Mouse (Mus musculus): Measurements from ENCODE around the gene Olfr802. TPM values are rescaled to one million over a fixed set of nuclear protein-coding genes. Genes with fewer than 3 reads are reported as not detected.

Olfr802 gene
- not detected in 2 replicates for total RNA-seq (2021)
- long read RNA-seq, experiment 1: 0 reads
- long read RNA-seq, experiment 2: 0 reads

DNA sequence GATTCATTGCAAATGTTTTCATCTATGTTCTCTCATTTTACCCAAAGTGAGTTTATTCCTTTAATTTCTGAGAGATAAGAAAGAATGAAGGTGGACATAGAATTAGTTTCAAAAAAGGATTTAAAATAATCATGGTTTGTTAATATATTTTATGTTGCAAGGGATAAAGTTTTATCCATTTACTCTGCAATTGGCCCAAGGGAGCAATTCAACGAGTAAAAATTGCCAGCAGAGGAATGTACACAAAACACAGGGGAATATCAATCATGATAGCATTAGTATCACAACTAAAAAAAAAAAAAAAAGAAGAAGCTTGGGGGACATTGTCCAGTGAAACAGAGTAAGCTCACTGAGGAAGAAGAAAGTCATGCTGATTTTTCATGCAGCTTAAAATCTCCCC, at the start of gene Olfr802:
Gene Olfr802, minus strand, starts transcription at position 101 of the 400 bp plus-strand sequence.
- DNase-seq: no peak

DNA sequence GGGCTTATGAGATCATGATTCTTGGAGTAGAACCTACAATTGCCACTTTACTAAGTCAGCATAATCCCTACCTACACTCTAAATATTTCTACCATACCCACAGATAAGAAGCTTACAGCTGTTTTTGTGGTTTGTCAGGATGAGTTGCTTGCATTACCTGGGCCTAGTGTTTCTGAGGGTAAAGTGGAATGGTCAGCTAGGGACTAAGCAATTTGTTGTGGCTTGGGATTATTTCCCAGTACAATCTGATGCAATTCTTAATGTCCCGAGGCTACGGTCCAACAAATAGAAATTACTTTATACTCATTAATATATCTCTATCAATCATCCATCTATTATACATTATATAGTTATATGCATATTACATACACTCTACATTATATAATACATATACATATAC, 41.3 kb upstream of the Olfr802 start, which contains the start of gene Olfr805:
Gene Olfr805, minus strand, starts transcription at position 101 of the 400 bp plus-strand sequence.
- no peak for DNase-seq

DNA sequence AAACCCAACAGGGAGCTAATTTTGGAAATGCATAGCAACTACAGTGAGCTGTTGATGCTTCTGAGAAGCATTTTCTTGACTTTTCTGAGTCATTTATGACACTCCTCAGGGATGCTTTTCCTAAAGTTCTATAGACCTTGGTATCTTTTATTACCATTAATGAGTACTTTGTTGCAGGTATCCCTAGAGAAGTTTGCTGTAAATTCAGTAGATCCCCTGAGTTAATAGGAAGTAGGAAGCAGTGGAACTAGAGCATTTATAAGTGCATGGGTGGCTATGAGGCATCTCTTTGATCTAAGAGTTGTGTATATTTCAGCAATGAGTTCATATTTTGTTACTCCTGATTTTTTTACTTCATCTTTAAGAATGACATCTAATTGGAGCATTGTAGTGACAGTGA, 14.9 kb upstream of the Olfr802 start, which contains the start of gene Olfr804:
Gene Olfr804, plus strand, starts transcription at position 301 of the 400 bp plus-strand sequence.
- DNase-seq: no peak

DNA sequence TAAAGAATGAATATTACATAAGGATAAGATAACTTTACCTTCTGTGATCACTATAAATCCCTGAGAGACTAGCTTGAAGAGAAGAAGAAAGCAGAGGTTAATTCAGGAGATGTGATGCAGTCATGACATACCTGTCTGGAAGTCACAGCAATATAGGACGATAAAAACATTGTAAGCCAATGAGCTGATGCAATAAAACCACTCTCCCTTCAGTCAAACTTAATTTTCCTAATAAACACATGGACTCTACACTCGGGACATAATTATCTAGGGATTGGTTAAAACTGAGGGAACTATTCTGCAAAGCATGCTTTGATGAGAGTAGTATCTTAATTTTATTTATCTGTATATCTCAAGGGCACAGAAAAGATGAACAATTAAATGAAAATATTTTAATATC, 6.2 kb upstream of the Olfr802 start, which contains the start of gene Olfr803:
Gene Olfr803, minus strand, starts transcription at position 101 of the 400 bp plus-strand sequence.
- no peak for DNase-seq

DNA sequence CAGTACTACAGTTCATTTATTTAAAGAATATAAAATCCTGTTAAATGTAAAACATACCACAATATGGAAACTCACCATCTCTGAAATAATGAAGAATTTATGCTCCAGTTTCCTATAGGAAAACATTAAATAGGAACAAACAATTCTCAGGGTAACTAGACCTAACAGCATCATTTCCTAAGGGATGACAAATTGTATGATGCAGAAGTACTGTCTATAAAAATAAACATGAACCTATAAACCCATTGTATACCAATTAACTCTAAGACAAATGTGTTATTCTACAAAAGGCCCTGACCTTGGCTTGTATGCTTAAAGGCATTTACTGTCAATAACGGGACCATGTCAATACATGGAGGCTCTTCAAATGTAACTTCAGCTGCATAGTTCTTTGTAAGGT, 14.2 kb downstream of the Olfr802 start, which contains the start of gene Olfr801:
Gene Olfr801, minus strand, starts transcription at position 101 of the 400 bp plus-strand sequence.
- no peak for DNase-seq

DNA sequence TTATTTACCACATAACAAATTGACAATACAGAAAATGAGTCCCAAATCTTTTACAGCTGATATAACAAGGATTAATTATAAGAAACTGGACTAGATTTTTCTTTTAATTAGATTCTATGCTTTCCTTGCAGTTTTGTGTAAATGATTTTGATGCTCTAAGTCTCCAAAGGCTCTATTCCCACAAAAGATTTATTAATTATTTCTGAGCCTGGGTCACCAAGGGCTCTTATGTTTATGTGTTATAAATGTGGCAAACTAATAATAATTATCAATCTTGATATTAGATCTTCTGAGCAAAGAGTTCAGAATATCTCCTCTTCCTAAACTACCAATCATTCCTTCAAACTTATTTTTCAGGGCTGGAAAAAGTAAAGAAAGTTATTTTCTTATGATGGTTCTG, 30.6 kb downstream of the Olfr802 start, which contains the start of gene Olfr800:
Gene Olfr800, plus strand, starts transcription at position 301 of the 400 bp plus-strand sequence.
- no peak for DNase-seq

DNA sequence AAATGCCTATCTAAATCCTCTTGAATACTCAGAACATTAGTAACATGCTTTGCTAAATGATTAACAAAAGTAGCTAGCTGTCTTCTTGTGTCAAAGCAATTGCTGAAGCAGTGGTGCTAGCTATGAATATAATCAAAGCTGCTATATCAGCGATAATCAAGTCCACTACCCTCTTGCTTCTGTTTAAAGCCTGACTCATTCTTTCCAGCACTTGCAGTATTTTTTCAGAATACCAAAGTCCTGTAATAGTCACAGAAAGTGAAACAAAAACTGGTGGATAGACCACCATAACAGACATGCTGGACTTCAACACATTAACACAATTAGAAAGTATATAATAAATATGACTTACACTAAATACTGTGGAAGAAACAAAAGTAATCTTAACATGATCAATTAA, 36.2 kb downstream of the Olfr802 start:
- no peak for DNase-seq

DNA sequence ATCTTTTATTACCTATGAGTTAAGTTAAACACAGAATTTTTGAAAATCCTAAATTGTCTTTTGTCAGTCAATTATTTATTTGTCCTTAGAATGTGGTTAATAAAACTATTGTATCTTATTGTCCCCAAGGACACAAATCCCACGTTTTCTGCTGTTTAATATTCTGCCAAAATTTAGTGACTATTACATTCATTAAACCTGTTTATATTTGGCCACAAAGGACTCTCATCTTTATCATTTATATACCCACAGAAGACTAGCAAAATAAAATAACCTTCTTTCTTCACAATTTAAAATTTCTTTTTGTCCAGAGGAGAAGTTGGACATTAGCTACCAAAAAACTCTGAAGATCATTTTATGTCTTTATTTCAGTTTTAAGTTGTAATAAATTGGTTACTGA, 50.8 kb downstream of the Olfr802 start, which contains the start of gene Olfr799:
Gene Olfr799, plus strand, starts transcription at position 301 of the 400 bp plus-strand sequence.
- no peak for DNase-seq

DNA sequence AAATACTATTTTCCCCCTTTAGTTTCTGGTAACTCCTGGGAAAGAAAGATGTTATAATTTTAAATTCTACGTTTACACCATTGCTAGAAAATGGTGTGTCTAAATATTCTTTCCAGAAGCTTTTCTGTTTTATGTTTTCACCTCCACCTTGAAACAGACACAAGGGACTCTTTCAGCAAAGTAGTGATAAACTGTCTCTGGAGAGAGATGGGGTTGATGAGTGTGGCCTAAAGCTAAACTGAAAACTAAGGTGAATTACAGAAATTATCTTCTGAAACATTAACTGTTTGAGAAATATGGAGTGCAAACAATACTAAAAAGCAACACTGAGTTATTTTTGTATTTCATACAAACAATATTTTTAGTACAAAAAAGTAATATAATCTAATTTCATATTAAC, 60.1 kb downstream of the Olfr802 start, which contains the start of gene Olfr798:
Gene Olfr798, minus strand, starts transcription at position 101 of the 400 bp plus-strand sequence.
- no peak for DNase-seq

Small RNA genes within 50 kb of the gene (microRNA-seq; reads per million reads assigned to microRNA genes)
- gene Gm24485: 0 reads per million in 2 experiments

Other genes with a start within 250 kb of the Olfr802 start
- not detected in 2 replicates for gene Olfr787, start 226.3 kb downstream of the Olfr802 start, total RNA-seq (2021)
- gene Olfr788, start 217.2 kb downstream of the Olfr802 start, total RNA-seq (2021): not detected in 2 replicates
- gene Olfr789, start 203.4 kb downstream of the Olfr802 start, total RNA-seq (2021): not detected in 2 replicates
- gene Olfr790, start 189.7 kb downstream of the Olfr802 start, total RNA-seq (2021): not detected in 2 replicates
- gene Olfr791, start 166.4 kb downstream of the Olfr802 start, total RNA-seq (2021): not detected in 2 replicates
- not detected in 2 replicates for gene Olfr792, start 149.0 kb downstream of the Olfr802 start, total RNA-seq (2021)
- gene Olfr794, start 120.5 kb downstream of the Olfr802 start, total RNA-seq (2021): not detected in 2 replicates
- not detected in 2 replicates for gene Olfr796, start 75.6 kb downstream of the Olfr802 start, total RNA-seq (2021)
- not detected in 2 replicates for gene Olfr798, start 60.2 kb downstream of the Olfr802 start, total RNA-seq (2021)
- gene Olfr799, start 50.7 kb downstream of the Olfr802 start, total RNA-seq (2021): not detected in 2 replicates
- not detected in 2 replicates for gene Olfr800, start 30.5 kb downstream of the Olfr802 start, total RNA-seq (2021)
- gene Olfr801, start 14.3 kb downstream of the Olfr802 start, total RNA-seq (2021): not detected in 2 replicates
- not detected in 2 replicates for gene Olfr803, start 6.1 kb upstream of the Olfr802 start, total RNA-seq (2021)
- not detected in 2 replicates for gene Olfr804, start 15.0 kb upstream of the Olfr802 start, total RNA-seq (2021)
- not detected in 2 replicates for gene Olfr805, start 41.2 kb upstream of the Olfr802 start, total RNA-seq (2021)
- not detected in 2 replicates for gene Olfr806, start 53.8 kb upstream of the Olfr802 start, total RNA-seq (2021)
- not detected in 2 replicates for gene Olfr807, start 69.6 kb upstream of the Olfr802 start, total RNA-seq (2021)
- gene Olfr808, start 77.3 kb upstream of the Olfr802 start, total RNA-seq (2021): not detected in 2 replicates
- not detected in 2 replicates for gene Olfr809, start 86.5 kb upstream of the Olfr802 start, total RNA-seq (2021)
- gene Olfr810, start 106.7 kb upstream of the Olfr802 start, total RNA-seq (2021): not detected in 2 replicates
- gene Olfr811, start 116.2 kb upstream of the Olfr802 start, total RNA-seq (2021): not detected in 2 replicates
- gene Olfr812, start 157.9 kb upstream of the Olfr802 start, total RNA-seq (2021): not detected in 2 replicates
- gene Olfr813, start 167.2 kb upstream of the Olfr802 start, total RNA-seq (2021): not detected in 2 replicates
- not detected in 2 replicates for gene Olfr814, start 191.7 kb upstream of the Olfr802 start, total RNA-seq (2021)
- gene Olfr815, start 217.7 kb upstream of the Olfr802 start, total RNA-seq (2021): not detected in 2 replicates
- not detected in 2 replicates for gene Olfr816, start 227.4 kb upstream of the Olfr802 start, total RNA-seq (2021)